Mouse (Mus musculus) testis, adult 2 months (tissue): ENCODE measurements at regions not wholly inside any gene's neighbourhood (a gene's known extent, or its start where the extent isn't known, plus 50 kb on each side); places are given as distances from the start of the nearest gene placed in this dataset.

Experiments
- H3K27ac ChIP-seq: fragments of 200-500 bp; 2 replicates; pipeline ENCODE4 v1.5.1; 2012; ENCODE audit warnings: low read depth, low read length; ENCODE audit not compliant: control insufficient read depth, insufficient read depth
- H3K27me3 ChIP-seq: fragments of 200-500 bp; 2 replicates; pipeline ENCODE4 v1.6.1; 2012; ENCODE audit warnings: mild to moderate bottlenecking, low read length, moderate library complexity; ENCODE audit not compliant: control insufficient read depth, insufficient read depth
- H3K36me3 ChIP-seq: fragments of 200-500 bp; 2 replicates; pipeline ENCODE4 v1.6.1; 2012; ENCODE audit warnings: mild to moderate bottlenecking, low read length; ENCODE audit not compliant: control insufficient read depth, insufficient read depth
- H3K4me1 ChIP-seq: fragments of 200-500 bp; 2 replicates; pipeline ENCODE4 v1.6.1; 2012; ENCODE audit warnings: low read length; ENCODE audit not compliant: control insufficient read depth, insufficient read depth
- H3K4me3 ChIP-seq: fragments of 200-500 bp; 2 replicates; pipeline ENCODE4 v1.5.1; 2012; ENCODE audit warnings: low read depth, mild to moderate bottlenecking, low read length, moderate library complexity, mixed read lengths; ENCODE audit not compliant: control insufficient read depth
- CTCF ChIP-seq: fragments of 200-500 bp; IDR thresholded peaks from 2 replicates; pipeline ENCODE4 v1.5.1; 2012; ENCODE audit warnings: low read depth, mild to moderate bottlenecking, inconsistent platforms, low read length, moderate library complexity; ENCODE audit not compliant: control insufficient read depth, insufficient read depth, insufficient replicate concordance
- POLR2A ChIP-seq: fragments of 200-500 bp; IDR thresholded peaks from 2 replicates; pipeline ENCODE4 v1.6.1; 2012; ENCODE audit warnings: low read depth, mild to moderate bottlenecking, inconsistent platforms, low read length, moderate library complexity; ENCODE audit not compliant: control insufficient read depth

DNA sequence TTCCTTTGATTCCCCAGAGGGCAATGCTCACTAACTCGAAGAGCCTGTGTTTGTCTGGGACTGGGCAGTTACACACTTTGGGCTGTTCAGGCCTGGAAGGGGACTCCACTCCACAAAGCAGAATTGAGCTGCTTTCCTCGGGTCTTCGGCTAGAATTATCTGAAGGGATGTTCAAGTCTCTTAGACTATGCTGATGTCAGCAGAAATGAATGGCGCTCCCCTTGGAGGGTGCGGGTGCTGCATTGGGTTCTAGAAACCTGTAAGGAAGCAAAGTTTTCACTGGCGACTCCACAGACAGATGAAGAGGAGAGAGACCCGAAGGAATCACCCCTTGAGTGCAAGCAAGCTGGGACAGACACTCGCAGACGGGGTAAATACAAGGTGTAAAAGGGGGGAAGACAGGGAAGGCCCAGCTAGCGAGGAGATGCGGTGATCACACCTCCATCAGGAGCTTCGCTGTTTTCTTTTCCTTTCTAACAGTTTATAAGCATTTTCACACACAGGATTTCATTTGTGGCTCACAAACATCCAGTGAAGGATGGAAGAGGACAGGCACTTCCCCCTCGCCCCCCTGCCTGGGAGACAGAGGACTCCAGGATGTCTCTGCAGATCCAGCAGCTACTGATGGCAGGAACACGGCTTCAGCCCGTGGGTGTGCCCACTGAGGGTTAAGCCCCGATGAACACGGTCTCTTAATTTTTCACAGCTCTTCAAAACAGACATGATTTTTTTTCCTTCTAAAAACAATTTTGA is 314.2 kb downstream of the Gm49356 start:
- Histone ChIP-seq H3K4me3 (no peak overlapping the region), H3K27me3 (no peaks in the 10 kb centered on the region), H3K27ac (no peak overlapping the region), H3K4me1 (no peaks in the 10 kb centered on the region; the same call in 1 of the 2 replicates), H3K36me3 (no peaks in the 10 kb centered on the region)
- no peak for TF ChIP-seq CTCF
- TF ChIP-seq POLR2A, result no peak

- Histone ChIP-seq H3K36me3 (no peaks in the 10 kb centered on the region), H3K4me3 (no peak overlapping the region), H3K4me1 (no peaks in the 10 kb centered on the region; the same call in 1 of the 2 replicates), H3K27me3 (no peaks in the 10 kb centered on the region), H3K27ac (no peak overlapping the region)
- no peak for TF ChIP-seq CTCF
Observed at GRCm38 (mm10) chr15:59203850-59204625, 314.9 kb downstream of the Gm49356 start.

DNA sequence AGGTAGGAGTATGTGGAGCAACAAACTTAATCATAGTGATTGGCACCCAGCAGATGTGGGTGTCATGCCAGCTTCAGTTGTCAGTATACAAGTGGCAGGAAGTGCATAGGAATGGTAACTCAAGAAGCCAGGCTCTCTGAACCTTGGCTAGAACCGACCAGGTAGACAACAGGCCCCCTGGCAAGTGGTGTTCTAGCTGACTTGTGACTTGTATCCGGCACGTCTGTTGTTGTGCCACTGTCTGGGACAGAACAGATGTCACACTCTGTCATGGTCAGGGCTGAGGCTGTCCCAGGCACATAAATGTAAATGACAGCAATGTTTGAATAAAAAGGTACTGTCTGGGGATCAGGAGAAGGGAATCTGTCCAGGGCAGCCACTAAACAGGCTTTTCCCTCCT is 316.0 kb downstream of the Gm49356 start:
- H3K36me3 ChIP-seq, result no peaks in the 10 kb centered on the region
- H3K27ac ChIP-seq, result no peak overlapping the region
- H3K4me3 ChIP-seq, result no peak overlapping the region
- no peaks in the 10 kb centered on the region for H3K27me3 ChIP-seq
- TF ChIP-seq CTCF, result no peak
- no peak for TF ChIP-seq POLR2A
- H3K4me1 ChIP-seq, result no peaks in the 10 kb centered on the region; the same call in 1 of the 2 replicates

GRCm38 (mm10) chr15:59205544-59205943 is 316.4 kb downstream of the Gm49356 start:
- H3K27me3 ChIP-seq, result no peaks in the 10 kb centered on the region
- no peaks in the 10 kb centered on the region; the same call in 1 of the 2 replicates for H3K4me1 ChIP-seq
- H3K27ac ChIP-seq, result no peak overlapping the region
- no peaks in the 10 kb centered on the region for H3K36me3 ChIP-seq
- H3K4me3 ChIP-seq, result no peak overlapping the region
- TF ChIP-seq POLR2A (no peak), CTCF (no peak)

GRCm38 (mm10) chr15:59206636-59207035 is 317.5 kb downstream of the Gm49356 start:
- no peaks in the 10 kb centered on the region for H3K27me3 ChIP-seq
- TF ChIP-seq POLR2A (no peak), CTCF (no peak)
- H3K27ac ChIP-seq, result no peak overlapping the region
- H3K36me3 ChIP-seq, result no peaks in the 10 kb centered on the region
- H3K4me1 ChIP-seq, result no peaks in the 10 kb centered on the region; the same call in 1 of the 2 replicates
- no peak overlapping the region for H3K4me3 ChIP-seq

GRCm38 (mm10) chr15:59207976-59208375 is 318.9 kb downstream of the Gm49356 start:
- Histone ChIP-seq H3K4me3 (no peak overlapping the region), H3K27ac (no peak overlapping the region), H3K27me3 (no peaks in the 10 kb centered on the region), H3K4me1 (no peaks in the 10 kb centered on the region; the same call in 1 of the 2 replicates), H3K36me3 (no peaks in the 10 kb centered on the region)
- TF ChIP-seq CTCF (no peak), POLR2A (no peak)

- Histone ChIP-seq H3K4me3 (no peak overlapping the region), H3K27ac (no peak overlapping the region), H3K36me3 (no peaks in the 10 kb centered on the region), H3K27me3 (no peaks in the 10 kb centered on the region), H3K4me1 (no peaks in the 10 kb centered on the region)
- no peak for TF ChIP-seq POLR2A
- TF ChIP-seq CTCF, result no peak
Observed at GRCm38 (mm10) chr15:59212362-59212761, 323.3 kb downstream of the Gm49356 start.
